Mouse (Mus musculus): ENCODE measurements around the gene Casp6. TPM values are rescaled to one million over a fixed set of nuclear protein-coding genes. Genes with fewer than 3 reads are reported as not detected.

Casp6 gene
- polyA plus RNA-seq, 1 experiment from 2014 or later, result 79.3 TPM

DNA sequence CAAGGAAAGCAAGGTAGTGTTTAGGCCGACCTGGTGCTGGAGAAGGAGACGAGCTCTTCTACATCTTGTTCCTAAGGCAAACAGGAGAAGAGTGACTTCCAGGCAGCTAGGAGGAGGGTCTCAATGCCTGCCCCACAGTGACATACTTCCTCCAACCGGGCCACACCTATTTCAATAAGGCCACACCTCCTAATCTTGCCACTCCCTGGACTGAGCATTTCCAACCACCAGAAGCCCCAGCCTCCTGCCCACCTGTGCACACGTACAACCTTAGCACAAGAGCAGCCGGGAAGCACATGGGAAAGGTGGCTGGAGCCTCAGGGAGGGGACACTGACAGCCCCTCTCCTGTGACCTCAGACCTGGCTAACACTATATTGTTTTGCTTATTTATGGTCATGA lies 9.2 kb upstream of the Casp6 start:
- H3K27ac ChIP-seq, result no peak overlapping the region
- H3K4me2 ChIP-seq, result no peak overlapping the region
- no peaks in the 10 kb centered on the region for H3K27me3 ChIP-seq
- WGBS, result 85% methylated on average over 5 of the region's 5 CpGs
- H3K4me3 ChIP-seq (replicated peaks), result no peak overlapping the region
- H3K9me3 ChIP-seq (replicated peaks), result no peaks in the 10 kb centered on the region
- no peak overlapping the region for H3K9ac ChIP-seq
- peaks cover 27% of the 10 kb centered on the region for H3K36me3 ChIP-seq
- no peak for ATAC-seq (replicated peaks; ENCODE audit: low FRiP score)
- H3K4me1 ChIP-seq, result peaks cover 9% of the 10 kb centered on the region; the same call in 1 of the 2 replicates

DNA sequence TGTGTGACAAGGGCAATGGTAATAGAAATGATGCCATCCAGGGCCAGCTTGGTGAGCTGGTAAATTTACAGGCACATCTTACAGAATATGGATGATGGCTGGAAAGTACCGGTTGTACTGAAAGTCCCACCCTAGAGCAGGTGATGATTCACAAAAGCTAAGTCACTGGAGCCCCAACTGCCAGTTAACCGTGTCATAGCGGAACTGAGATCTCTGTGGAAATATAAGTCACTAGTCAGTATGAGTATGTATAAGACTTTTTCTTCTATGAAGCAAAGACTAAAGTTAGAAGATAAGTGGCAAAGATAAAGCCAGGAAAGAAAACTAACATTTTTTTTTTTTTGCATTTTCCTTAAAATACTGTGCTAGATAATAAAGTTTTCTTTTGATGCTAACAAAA lies 8.1 kb upstream of the Casp6 start:
- H3K9me3 ChIP-seq (replicated peaks), result no peaks in the 10 kb centered on the region
- ATAC-seq (replicated peaks; ENCODE audit: low FRiP score), result no peak
- H3K4me2 ChIP-seq, result no peak overlapping the region
- 91% methylated on average over 3 of the region's 3 CpGs for WGBS
- no peak overlapping the region for H3K4me3 ChIP-seq (replicated peaks)
- no peak overlapping the region for H3K27ac ChIP-seq
- peaks cover 27% of the 10 kb centered on the region for H3K36me3 ChIP-seq
- H3K9ac ChIP-seq, result no peak overlapping the region
- H3K27me3 ChIP-seq, result no peaks in the 10 kb centered on the region
- peaks cover 14% of the 10 kb centered on the region for H3K4me1 ChIP-seq

DNA sequence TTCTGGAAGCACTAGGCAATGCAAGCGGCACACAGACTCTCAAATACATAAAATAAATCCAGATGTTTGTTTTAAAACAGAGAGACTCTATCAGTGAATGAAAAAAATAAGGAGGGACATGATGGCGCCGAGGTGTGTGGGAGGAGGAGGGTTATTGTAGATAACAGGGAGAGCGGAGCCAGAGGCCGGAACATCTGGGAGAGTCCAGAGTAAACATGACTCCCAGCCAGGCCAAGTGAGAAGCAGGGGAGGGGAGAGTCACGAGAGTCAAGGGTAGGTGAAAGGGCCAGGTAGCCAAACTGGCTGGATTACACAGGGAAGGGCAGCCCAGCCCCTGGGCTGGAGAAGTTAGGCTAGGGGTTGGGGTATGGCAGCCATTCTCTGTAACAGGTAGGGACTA lies 4.6 kb upstream of the Casp6 start:
- Histone ChIP-seq H3K27me3 (no peaks in the 10 kb centered on the region), H3K4me3 (replicated peaks) (no peak overlapping the region), H3K9ac (no peak overlapping the region), H3K9me3 (replicated peaks) (no peaks in the 10 kb centered on the region), H3K27ac (no peak overlapping the region), H3K36me3 (peaks cover 14% of the 10 kb centered on the region), H3K4me1 (peaks cover 22% of the 10 kb centered on the region), H3K4me2 (no peak overlapping the region)
- WGBS, result 27% methylated on average over 6 of the region's 6 CpGs
- ATAC-seq (replicated peaks; ENCODE audit: low FRiP score), result no peak

DNA sequence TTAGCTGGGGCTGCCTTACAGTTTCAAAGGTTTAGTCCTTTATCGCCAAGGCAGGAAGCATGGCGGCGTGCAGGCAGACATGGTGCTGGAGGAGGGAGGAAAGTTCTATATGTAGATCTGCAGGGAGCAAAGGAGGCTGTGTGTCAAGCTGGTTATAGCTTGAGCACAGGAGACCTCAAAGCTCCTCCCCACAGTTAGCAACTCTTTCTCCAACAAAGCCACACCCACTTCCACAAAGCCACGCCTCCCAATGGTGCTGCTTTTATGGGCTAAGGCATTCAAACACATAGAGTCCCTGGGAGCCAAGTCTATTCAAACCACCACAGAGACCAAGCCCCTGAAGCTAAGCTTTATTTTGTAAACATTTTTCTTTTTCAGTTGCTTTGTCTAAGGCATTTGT lies 2.3 kb upstream of the Casp6 start:
- ATAC-seq (replicated peaks; ENCODE audit: low FRiP score), result no peak
- no peaks in the 10 kb centered on the region for H3K36me3 ChIP-seq
- no peaks in the 10 kb centered on the region for H3K27me3 ChIP-seq
- H3K9me3 ChIP-seq (replicated peaks), result no peaks in the 10 kb centered on the region
- no peak overlapping the region for H3K4me2 ChIP-seq
- no peak overlapping the region for H3K9ac ChIP-seq
- no peak overlapping the region for H3K4me3 ChIP-seq (replicated peaks)
- 65% methylated on average over 4 of the region's 4 CpGs for WGBS
- H3K27ac ChIP-seq, result no peak overlapping the region
- H3K4me1 ChIP-seq, result peaks cover 35% of the 10 kb centered on the region

DNA sequence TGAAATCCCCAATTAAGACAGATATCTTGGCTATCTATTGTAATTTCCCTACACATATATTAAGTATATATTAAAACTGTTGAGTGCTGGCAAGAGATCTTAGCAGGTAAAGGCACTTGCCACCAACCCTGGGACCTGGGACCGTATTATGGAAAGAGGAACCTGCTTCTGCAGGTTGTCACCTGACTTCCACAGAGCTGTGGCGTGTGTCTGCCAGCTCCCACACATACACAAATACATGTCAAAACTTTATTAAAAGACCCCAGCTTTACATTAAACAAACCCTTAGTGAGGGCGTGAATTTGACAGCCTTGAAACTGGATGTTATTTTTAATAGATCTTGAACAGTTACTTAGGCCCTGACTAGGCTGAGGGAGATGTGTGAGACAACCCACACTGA lies 2.1 kb downstream of the Casp6 start:
- no peak overlapping the region for H3K27ac ChIP-seq
- ATAC-seq (replicated peaks; ENCODE audit: low FRiP score), result no peak
- H3K4me1 ChIP-seq, result peaks cover 21% of the 10 kb centered on the region
- H3K36me3 ChIP-seq, result peaks cover 21% of the 10 kb centered on the region
- WGBS, result 90% methylated on average over 3 of the region's 3 CpGs
- H3K27me3 ChIP-seq, result no peaks in the 10 kb centered on the region
- no peak overlapping the region for H3K9ac ChIP-seq
- no peaks in the 10 kb centered on the region for H3K9me3 ChIP-seq (replicated peaks)
- no peak overlapping the region for H3K4me3 ChIP-seq (replicated peaks)
- H3K4me2 ChIP-seq, result no peak overlapping the region

DNA sequence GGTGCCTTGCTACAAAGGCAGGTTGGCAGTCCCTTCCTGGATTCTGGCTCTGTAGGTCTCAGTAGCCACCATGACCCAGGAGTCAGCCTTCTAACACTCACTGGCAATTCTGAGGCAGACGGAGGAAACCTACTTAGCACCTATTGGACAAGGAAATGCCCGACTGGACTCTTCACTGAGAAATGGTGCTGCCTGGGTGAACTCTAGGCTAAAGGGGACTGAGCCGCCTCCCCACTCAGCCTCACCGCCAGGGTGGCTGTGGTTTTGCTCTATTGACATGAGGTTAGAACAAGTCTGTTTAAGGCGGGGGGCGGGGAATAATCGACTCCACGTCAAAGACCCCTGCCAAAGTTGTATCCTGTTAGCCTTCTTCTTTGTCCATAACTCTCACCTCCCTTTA lies 2.6 kb downstream of the Casp6 start:
- WGBS, result 83% methylated on average over 8 of the region's 8 CpGs
- H3K4me1 ChIP-seq, result peaks cover 21% of the 10 kb centered on the region
- peaks cover 26% of the 10 kb centered on the region for H3K36me3 ChIP-seq
- no peaks in the 10 kb centered on the region for H3K27me3 ChIP-seq
- H3K9me3 ChIP-seq (replicated peaks), result no peaks in the 10 kb centered on the region
- H3K9ac ChIP-seq, result no peak overlapping the region
- no peak overlapping the region for H3K4me3 ChIP-seq (replicated peaks)
- no peak overlapping the region for H3K27ac ChIP-seq
- H3K4me2 ChIP-seq, result no peak overlapping the region
- ATAC-seq (replicated peaks; ENCODE audit: low FRiP score), result no peak

DNA sequence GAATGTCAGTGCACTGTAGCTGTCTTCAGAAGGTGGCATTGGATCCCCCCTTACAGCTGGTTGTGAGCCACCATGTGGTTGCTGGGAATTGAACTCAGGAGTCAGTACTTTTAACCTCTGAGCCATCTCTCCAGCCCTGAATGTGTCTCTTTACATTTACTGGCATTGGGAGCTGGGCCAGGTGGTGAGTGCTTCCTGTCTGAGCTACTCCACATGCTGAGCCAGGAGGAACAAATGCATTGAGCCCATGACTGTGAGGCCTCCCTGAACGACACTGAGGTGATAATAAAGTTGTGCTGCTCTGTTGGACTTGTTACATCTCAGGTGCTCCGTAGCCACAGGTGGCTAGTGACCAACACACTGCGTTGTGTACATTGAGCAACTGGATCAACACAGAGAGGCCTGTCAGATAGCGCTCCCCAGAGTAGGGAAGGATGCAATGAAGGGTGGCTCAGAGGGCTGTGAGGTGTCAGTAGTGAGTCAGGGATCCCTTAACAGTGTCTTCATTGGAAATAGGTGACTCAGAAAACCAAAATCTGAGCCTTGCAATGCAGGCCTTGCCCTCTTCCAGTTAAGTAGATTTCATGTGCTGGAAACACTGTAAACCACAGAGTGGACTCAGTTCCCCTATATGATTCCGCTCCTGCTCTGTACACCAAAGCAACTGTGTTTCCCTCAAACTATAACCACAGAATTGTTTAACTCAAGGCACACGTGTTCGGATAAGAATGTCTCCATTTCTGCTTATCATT lies 3.3 kb downstream of the Casp6 start:
- Histone ChIP-seq H3K4me2 (no peak overlapping the region), H3K4me3 (replicated peaks) (no peak overlapping the region), H3K27ac (no peak overlapping the region), H3K27me3 (no peaks in the 10 kb centered on the region), H3K9me3 (replicated peaks) (no peaks in the 10 kb centered on the region), H3K9ac (no peak overlapping the region), H3K36me3 (peaks cover 33% of the 10 kb centered on the region), H3K4me1 (peaks cover 21% of the 10 kb centered on the region)
- no peak for ATAC-seq (replicated peaks; ENCODE audit: low FRiP score)
- 85% methylated on average over 7 of the region's 7 CpGs for WGBS

DNA sequence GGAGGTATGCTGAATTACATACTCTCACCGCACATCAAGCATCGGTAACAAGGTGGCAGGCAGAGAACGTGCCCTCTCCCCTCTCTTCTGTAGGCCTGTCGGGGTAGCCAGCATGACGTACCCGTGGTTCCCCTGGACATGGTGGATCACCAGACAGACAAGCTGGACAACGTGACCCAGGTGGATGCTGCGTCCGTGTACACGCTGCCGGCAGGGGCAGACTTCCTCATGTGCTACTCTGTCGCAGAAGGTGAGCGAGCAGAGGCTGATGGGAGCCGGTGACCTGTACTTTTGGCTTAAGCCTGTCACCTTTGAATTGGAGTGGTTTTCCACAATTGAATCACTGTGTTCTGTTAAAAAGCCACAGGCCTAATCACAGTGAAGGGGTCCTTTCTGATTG lies 10.8 kb downstream of the Casp6 start:
- no peak overlapping the region for H3K27ac ChIP-seq
- no peak overlapping the region for H3K4me3 ChIP-seq (replicated peaks)
- H3K27me3 ChIP-seq, result no peaks in the 10 kb centered on the region
- no peak for ATAC-seq (replicated peaks; ENCODE audit: low FRiP score)
- H3K9ac ChIP-seq, result no peak overlapping the region
- WGBS, result 96% methylated on average over 14 of the region's 14 CpGs
- H3K9me3 ChIP-seq (replicated peaks), result no peaks in the 10 kb centered on the region
- no peak overlapping the region for H3K4me2 ChIP-seq
- H3K4me1 ChIP-seq, result no peaks in the 10 kb centered on the region
- peaks cover 73% of the 10 kb centered on the region for H3K36me3 ChIP-seq

DNA sequence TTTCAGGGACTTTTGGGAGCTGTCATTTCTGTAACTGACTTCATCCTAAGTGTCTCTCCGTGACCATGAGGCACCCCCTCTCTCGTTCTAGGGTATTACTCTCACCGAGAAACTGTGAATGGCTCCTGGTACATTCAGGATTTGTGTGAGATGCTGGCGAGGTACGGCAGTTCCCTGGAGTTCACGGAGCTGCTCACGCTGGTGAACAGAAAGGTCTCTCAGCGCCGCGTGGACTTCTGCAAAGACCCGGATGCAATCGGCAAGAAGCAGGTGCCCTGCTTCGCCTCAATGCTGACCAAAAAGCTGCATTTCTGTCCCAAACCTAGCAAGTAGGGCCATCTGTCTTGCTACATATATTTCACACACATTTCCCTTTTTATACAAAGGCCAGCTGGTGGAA lies 12.0 kb downstream of the Casp6 start:
- H3K4me2 ChIP-seq, result no peak overlapping the region
- no peaks in the 10 kb centered on the region for H3K27me3 ChIP-seq
- no peak overlapping the region for H3K9ac ChIP-seq
- no peaks in the 10 kb centered on the region for H3K9me3 ChIP-seq (replicated peaks)
- H3K4me1 ChIP-seq, result no peaks in the 10 kb centered on the region
- no peak overlapping the region for H3K27ac ChIP-seq
- H3K4me3 ChIP-seq (replicated peaks), result no peak overlapping the region
- peaks cover 70% of the 10 kb centered on the region for H3K36me3 ChIP-seq
- ATAC-seq (replicated peaks; ENCODE audit: low FRiP score), result no peak
- 93% methylated on average over 13 of the region's 13 CpGs for WGBS

DNA sequence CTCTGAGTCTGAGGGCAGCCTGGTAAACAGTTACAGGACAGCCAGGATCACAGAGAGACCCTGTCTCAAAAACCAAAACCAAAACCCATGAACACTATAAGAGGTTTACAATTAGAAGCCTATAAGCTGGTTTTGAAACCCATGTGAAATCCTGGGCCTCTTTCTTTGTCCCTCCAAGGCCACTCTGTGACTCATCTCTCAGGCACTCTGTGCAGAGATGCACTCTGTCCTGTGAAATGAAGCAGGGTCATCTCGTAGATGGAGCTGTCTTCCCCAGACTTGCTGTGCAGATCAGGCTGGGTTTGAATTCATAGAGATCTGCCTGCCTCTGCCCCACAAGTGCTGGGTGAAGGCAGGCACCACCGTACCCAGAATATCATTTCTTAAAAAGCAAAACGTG lies 16.2 kb downstream of the Casp6 start:
- Histone ChIP-seq H3K27ac (no peak overlapping the region), H3K36me3 (peaks cover 29% of the 10 kb centered on the region), H3K4me2 (no peak overlapping the region), H3K4me3 (replicated peaks) (no peak overlapping the region), H3K9ac (no peak overlapping the region), H3K27me3 (no peaks in the 10 kb centered on the region), H3K4me1 (no peaks in the 10 kb centered on the region), H3K9me3 (replicated peaks) (no peaks in the 10 kb centered on the region)
- ATAC-seq (replicated peaks; ENCODE audit: low FRiP score), result no peak
- 83% methylated on average over 3 of the region's 3 CpGs for WGBS

DNA sequence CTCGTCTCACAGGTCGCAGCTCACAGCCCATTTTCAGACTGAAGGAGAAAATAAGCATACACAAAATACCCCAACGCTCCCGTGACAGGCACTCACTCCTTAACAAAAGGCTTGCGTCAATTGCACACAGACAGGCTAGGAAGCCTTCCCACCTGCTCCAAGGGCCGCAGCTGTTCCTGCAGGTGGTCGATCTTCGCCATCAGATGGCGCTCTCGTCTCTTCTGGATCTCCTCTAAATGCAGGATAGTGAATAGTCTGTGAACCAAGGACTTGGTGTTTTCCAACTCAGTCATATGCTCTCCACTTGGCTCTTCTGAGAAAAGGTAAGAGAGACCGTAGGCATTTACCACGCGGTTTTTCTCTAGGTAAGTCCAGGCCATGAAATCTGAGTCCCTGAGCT lies 17.2 kb downstream of the Casp6 start:
- Histone ChIP-seq H3K36me3 (peaks cover 19% of the 10 kb centered on the region), H3K4me2 (no peak overlapping the region), H3K4me3 (replicated peaks) (no peak overlapping the region), H3K9me3 (replicated peaks) (no peaks in the 10 kb centered on the region), H3K27me3 (no peaks in the 10 kb centered on the region), H3K9ac (no peak overlapping the region), H3K4me1 (no peaks in the 10 kb centered on the region), H3K27ac (no peak overlapping the region)
- 15% methylated on average over 13 of the region's 13 CpGs for WGBS
- 0 out of 2 replicates have a peak, but pooled peaks have one; percentile 46 for ATAC-seq (replicated peaks; ENCODE audit: low FRiP score)

DNA sequence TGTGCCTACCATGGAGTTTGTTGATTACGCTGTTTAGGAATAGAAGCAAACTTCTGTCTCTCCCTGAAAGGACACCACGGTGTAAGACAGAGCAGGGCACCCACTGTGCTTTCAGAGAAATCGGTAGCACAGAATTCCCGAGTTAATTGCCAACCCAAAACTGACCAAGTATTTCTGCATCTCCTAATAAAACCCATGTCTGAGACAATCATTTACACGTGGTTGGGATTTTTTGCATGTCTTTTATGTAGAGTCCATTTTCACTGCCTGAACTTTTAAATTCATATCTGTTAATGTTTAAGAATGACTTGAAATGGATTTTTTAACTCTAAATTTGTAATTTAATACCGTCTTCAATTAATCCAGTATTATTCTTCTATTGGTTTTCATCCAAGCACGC lies 22.4 kb downstream of the Casp6 start:
- Histone ChIP-seq H3K36me3 (no peaks in the 10 kb centered on the region), H3K4me2 (no peak overlapping the region), H3K9me3 (replicated peaks) (no peaks in the 10 kb centered on the region), H3K4me3 (replicated peaks) (no peak overlapping the region), H3K9ac (no peak overlapping the region), H3K27ac (no peak overlapping the region), H3K27me3 (no peaks in the 10 kb centered on the region), H3K4me1 (no peaks in the 10 kb centered on the region)
- no peak for ATAC-seq (replicated peaks; ENCODE audit: low FRiP score)
- WGBS, result 86% methylated on average over 7 of the region's 7 CpGs

DNA sequence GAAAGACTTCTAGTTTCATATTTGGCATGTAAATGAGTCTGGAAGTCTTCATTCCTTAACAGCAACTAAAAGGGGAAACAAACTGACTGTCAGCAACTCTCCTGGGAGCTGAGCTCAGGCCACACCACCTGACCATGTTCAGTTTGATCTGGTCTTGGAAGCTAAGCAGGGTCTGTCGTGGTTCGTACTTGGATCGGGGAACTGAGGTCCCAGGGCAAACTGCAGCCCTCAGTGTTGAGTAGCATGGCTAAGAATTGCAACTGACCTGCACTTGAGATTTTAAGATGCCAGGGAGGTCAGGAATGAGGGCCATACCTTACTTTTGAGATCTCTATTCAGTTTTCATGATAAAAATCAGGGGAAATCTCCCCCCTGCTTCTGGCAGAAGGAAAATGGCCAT lies 24.6 kb downstream of the Casp6 start:
- no peak overlapping the region for H3K27ac ChIP-seq
- H3K36me3 ChIP-seq, result no peaks in the 10 kb centered on the region
- H3K4me2 ChIP-seq, result no peak overlapping the region
- WGBS, result 86% methylated on average over 3 of the region's 3 CpGs
- no peaks in the 10 kb centered on the region for H3K27me3 ChIP-seq
- no peak for ATAC-seq (replicated peaks; ENCODE audit: low FRiP score)
- H3K9ac ChIP-seq, result no peak overlapping the region
- H3K4me1 ChIP-seq, result no peaks in the 10 kb centered on the region
- no peak overlapping the region for H3K4me3 ChIP-seq (replicated peaks)
- no peaks in the 10 kb centered on the region for H3K9me3 ChIP-seq (replicated peaks)

Measured in kidney, embryonic 15.5 days (tissue).